Mouse (Mus musculus) T-cell, adult 2 months (primary cell): ENCODE measurements around the gene Fbxl17.

Experiments
- DNase-seq: peaks from one replicate; pipeline ENCODE4 v3.0.0; 2022; ENCODE audit warnings: low spot score

Gene Fbxl17

DNA sequence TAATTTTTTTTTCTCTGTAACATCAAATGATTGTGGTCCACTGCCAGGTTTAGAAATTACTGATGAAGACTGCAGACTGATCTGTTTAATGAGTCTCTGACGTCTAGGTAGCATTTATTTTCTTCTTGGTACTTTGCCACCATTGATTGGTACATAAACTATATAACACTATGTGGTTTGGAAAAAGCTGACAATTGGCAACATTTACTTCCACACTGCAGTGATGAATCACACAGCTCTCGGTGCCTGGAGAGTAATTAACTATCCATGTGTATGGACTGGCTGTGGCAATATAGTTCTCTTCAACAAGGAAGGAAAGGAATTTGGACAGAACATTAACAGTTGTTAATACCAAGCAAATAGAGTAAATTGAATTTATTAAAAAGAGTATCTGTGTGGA, 404.3 kb downstream of the Fbxl17 start:
- no peak for DNase-seq

DNA sequence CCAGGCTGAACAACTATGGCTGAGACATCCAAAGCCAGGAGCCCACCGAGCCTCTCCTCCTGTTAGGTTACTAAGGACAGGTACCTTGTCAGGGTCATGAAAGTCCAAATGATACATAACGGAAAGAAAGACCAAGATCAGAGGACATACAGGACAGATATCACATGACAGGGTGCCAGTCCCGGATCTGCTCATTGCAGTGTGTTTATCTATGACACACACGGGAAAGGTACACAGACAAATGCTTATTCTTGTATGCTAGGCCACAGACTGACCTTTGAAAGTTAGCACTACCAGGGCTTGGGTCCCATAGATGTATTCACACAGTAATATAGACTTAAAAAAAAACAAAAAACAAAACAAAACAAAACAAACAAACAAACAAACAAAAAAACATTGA, 404.8 kb downstream of the Fbxl17 start:
- DNase-seq, result no peak

DNA sequence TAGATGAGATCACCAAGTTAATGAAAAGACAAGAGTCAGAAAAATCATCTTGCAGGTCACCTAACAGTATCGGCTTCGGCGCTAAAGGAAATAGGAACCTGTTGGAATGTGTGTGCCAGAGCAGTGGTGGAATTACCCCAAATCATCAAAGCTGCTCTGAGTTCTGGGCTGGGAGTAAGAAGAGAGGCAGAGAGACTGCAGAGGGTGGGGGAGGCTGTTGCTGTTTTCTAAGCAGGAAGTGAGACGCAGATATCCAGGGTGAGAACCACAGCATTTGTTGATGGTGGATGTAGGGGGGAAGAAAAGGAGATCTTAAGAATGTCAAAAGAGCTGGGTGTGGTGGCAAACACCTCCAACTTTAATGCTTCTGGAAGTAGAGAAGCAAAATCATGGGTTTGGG, 406.6 kb downstream of the Fbxl17 start:
- peak; percentile 5 for DNase-seq

DNA sequence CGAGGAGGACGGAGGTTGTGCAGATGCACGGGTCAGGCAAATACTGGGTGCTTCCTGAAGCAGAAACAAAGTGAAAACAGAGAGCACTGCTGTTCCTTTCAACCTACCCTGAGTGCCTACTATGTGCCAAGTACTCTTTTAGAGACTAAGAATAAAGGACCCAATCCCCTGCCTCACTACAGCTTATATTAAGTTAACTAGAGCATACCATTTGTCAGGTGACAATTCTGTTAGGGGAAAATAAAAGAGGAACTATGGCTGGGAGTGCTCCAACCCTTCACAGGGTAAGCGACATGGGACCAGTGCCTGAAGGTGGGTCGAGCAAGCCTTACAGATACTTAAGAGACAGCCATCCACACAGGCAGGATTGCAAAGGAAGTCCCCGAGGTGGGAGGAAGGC, 407.0 kb downstream of the Fbxl17 start:
- no peak for DNase-seq

DNA sequence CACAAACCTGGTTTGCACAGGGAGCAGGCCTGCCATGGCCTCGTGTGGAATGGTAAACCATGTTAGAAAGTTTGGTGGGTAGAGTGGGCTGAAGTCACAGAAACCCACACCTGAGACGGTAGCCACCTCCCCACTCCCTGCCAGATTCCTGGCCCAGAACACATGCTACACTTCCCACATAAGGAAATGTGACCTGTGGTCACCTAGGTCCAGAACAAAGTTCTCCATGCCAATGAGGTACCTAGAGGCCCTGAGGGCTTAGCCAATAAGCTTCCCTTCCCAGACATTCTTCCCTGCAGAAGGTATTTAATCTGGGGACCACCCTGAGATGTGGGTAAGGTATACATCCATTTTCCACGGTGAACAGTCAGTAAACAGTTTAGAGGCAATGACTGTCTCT, 409.7 kb downstream of the Fbxl17 start:
- DNase-seq, result no peak

DNA sequence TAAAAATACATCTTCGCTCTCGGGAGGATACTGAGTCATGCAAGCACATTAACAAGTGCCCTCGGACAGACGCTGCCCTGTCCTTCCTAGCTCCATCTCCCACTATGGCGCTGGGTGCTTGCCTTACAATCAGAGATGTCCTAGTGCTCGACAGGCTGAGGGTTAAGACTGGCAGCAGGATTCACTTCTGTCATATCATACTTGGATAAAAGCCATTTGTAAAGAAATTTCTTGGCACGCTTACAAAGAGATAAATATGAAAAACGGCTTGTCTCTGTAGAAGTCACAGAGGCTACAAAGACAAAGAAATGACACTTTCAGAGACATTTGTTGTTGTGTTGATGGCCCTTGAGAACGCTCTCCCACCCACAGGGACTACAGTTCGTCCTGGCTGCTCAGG, 412.6 kb downstream of the Fbxl17 start:
- DNase-seq, result no peak

DNA sequence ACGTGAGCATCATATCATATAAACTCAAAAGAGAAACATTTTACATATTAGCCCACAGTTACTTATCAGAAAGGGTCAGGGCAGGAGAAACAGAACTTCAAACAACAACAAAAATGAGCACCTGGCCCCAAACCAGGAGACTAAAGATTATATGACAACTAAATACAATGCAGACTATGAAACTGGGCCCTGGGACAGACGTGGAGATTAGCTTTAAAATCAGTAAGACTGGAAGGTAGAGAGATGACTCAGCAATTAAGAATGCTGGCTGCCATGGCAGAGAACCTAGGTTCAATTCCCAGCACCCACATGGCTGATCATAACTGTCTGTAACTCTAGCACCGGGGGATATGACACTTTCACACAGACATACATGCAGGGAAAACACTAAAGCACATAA, 413.3 kb downstream of the Fbxl17 start:
- no peak for DNase-seq

DNA sequence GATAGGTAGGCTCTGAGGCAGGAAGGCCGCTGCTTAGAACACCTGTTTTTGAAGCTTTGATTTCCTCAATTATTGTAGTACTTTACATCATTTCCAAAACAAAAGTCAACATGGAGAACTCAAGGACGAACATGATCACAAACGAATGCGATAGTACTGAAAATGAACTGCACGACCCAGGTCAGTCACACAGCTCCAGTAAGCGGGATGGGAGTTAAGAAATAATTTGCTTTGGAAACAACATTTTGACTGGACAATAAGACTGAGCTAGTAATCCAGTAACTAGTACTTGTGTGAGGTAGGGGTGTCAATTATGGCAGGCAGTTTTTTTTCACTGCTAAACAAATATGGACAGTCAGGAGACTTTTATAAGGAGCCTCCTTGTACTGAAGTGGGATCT, 414.6 kb downstream of the Fbxl17 start:
- DNase-seq, result no peak

DNA sequence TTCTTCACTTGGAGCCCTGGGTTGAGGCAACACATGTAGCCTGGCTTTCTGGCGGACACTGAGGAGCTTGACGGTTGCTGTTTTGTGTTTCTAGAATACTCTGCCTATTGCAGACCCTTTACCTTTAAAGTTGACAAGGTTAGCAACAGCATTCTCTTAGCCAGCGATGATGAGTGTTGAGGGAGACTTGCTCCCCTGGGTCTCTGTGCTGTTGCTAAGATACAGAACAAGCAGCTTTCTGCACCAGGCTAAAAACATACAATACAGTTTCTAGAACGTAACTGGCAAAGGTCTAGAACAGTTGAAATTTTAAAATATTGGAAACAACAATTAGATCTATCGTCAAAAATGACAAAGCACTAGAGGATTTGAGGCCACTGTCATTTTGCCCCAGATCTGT, 420.7 kb downstream of the Fbxl17 start:
- DNase-seq, result no peak

DNA sequence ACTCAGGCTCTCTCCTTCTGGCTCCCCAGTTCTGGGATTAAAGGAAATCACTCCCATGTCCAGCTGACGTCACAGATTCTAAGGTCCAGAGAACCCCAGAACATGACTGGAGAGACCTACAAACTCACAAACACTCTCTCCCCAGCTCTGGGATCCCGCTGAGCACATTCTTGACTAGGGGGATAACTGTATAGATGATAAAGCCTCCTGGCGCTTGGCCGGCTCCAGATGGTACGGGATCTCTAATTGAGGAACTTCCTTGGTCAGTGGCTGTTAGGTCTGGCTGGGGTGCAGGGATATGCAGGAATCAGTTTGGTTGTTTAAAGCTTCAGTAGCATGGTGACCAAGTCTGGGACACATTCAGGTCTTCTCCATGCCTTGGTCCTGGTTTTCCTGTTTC, 422.3 kb downstream of the Fbxl17 start:
- DNase-seq, result no peak

DNA sequence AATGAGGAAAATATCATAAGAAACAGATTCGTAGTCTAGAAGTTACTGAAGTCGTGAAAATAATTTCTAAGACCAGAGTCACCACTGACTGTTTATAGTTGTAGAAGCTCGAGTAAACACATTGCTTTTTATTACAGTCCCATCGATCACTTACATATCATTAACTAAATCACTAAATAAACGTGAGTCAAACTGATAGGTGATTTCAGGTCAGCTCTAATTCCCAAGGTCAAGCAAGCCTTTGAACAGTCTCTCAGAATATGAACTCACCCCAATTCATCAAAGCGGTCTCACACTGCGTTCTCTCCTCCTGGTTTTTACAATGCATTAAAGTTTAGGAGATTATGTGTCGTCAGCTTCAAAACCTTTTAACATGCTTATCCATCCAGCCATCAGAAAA, 423.2 kb downstream of the Fbxl17 start:
- DNase-seq, result no peak

DNA sequence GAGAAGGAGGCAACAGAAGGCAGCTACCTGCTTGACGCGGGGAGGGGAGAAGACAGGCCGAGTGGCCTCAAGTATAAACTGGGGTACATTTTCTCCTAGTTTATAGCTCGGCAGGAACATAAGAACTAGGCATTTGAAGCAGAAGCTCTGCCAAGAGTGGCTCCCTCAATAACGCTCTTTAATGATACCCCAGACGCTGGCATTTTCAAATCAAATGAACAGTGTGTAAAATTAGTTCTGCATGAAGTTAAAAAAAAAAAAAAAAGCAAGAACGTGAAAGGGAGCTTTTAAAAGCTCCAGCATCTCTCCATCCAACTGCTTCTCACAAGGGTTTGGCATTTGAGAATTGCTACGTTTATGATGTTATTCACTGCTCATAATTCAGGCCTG, 423.8 kb downstream of the Fbxl17 start:
- no peak for DNase-seq

DNA sequence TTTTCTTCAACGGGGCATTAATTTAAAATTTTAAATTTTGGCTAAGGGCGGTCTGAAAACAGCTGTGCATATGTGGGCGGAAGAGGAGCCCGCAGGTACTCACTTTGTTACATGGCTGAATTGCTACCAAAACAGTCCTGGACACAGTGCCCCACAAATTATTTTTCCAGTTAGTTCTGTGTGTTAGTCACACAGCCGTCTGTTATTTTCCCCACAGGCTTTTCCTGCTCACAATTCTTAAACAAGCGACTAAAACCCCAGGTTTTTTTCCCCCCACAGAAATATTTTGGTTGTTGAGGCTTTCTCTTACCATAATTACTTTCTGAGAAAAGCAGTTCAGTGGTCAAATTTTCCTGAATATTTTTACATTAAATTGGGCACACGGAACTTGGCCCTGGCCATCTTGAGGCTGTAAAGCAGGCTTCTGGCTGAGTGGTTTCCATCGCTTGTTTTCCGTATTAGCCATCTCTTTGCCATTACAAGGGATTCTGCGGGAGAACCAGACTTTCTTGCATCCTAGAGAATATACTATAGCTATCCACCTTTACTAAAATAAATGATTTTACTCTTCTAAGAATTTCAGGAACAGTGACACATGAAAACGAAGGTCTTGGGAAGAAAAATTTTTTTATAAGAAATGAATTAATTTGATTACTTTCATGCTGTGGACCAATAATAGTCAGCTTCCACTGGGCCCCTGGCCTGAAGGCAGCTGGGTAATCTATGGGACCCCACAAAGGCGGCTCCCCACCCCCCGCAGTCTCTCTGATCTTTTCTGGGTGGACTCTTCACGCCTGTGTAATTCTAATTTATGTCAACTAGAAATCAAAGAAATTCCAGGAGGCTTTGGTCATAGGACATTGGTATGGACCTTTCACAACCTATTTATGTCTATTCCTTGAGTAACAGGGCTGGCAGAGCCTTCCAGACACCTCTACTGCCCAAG, 424.5 kb downstream of the Fbxl17 start:
- no peak for DNase-seq

DNA sequence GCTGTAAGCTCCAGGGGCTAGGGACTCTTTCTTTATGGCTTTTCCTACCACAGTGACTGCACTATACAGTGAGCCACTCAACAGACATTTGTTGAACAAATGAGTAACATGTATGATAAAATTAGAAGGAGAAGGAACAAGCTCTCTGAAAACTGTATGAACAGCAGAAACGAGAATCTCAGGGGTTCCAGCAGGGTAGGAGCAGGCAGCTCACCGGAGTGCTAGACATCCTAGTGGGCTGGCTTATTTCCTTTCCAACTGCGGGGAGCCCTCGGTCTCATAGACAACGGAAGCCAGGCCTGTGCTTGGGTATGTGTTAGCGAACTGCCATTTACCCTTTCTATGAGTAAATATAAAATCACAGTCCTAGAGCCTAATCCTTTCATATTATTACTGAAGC, 426.5 kb downstream of the Fbxl17 start:
- DNase-seq, result no peak

DNA sequence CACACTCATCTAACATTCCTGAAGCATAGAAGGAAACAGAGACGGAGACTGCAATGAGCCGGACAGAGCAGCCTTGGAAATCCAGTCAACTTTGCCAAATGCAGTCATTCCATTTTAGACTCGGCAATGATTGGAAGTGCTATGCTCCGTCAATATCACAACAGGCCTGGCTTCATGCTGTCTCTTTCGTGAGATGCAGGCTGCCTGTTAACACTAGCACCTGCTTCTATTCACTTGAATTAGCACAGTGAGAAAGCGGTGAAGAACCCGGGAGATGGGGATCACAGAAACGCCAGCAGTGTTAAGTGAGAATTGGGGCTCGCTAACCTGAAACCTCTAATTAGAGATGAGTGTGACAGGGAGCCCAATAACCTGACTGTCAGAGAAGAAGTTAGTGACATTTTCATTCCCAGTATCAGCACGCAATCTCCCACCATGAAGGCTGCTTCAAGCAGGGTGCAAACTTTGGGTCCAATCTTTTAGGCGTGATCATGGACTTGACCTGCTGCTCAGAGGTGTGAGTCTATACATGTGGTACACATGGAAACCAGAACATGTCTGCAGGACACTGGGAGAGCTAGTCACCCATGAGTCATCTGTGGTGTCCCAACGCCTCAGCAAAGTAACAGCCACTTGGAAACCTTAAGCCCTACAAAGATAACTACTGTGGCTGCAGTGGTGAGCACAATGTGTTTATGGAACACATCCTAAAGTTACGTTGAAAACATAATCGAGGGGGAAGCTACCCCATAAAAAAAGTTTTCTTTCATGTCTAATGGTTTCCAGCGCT, 428.5 kb downstream of the Fbxl17 start:
- DNase-seq, result no peak

DNA sequence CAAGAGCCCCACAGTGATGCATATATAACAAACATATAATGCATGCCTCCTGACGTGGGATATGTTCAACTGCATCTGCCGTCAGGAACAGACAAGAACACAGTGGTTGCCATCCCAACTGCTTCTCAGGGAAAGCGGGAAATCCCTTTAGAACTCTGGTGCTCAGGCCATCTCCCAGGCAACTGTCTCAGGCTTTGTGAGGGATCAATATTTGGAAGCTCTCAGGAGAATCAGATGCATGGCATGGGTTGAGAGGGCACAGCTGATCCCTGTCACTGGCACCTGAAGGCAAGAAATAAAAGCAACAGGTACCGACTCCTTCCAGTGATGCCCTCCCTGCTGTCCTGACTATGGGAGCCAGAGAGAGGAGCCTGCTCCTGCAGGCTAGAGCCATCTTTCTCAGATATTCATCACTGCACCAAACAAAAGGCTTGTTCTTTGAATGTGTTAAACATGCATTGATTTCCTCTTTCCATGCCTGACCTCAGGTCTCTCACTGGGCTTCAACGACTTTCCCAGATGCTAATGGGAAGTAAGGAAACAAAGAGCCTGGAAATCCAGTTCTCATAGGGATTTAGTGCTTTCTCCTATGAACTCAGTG, 429.6 kb downstream of the Fbxl17 start:
- no peak for DNase-seq

DNA sequence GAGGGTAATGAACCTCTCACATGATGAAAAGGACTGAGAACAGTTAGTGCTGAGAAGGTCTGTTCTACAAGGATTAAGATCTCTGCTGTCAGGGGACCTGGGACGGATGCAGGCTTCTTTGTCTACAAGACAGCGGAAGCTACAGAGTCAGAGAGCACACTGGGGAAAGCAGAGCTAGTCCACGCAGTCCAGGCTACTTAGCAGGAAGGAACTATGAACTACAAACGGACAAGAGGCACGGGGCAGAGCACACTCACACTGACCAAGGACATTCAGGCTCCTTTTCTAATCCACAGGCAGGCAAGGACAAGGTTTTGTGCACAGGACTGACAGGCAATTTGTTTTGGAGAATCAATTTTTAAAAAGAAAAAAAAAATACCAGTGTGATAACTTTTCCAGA, 437.0 kb downstream of the Fbxl17 start:
- no peak for DNase-seq

DNA sequence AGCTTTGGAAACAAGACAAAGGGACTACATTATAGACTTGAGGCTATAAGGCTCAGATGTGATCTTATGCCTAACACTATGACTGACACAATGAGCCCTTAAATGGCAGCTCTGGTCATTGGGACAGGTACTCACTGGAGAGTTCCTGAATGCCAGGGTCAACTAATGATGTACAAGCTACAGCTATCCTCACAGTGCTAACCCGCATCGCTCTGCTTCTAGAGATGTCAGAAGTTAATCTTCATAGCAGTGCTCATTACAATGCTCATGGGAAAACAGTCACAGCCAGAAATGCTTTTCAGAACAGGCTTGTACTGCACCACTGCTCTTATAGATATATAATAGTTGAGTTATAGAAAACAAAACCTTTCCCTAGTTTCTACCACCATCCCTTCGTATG, 438.0 kb downstream of the Fbxl17 start:
- no peak for DNase-seq

DNA sequence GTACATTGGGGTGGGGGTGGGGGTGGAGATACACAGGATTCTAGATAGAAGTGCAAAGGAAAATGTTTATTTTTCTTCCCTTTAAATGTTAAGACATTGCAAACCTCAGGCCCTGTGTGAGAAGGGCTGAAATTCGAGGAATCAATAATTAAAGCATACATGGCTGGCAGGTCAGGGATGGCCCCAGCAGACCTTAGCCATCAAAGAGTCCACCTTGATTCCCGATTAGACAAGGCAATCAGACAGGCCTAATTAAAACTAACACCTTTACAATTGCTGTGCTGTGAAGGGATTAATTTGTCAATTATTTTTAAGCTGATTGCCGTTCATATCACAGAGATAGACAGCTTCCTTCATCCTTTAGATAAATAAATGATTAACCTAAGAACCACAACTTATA, 439.0 kb downstream of the Fbxl17 start:
- no peak for DNase-seq

DNA sequence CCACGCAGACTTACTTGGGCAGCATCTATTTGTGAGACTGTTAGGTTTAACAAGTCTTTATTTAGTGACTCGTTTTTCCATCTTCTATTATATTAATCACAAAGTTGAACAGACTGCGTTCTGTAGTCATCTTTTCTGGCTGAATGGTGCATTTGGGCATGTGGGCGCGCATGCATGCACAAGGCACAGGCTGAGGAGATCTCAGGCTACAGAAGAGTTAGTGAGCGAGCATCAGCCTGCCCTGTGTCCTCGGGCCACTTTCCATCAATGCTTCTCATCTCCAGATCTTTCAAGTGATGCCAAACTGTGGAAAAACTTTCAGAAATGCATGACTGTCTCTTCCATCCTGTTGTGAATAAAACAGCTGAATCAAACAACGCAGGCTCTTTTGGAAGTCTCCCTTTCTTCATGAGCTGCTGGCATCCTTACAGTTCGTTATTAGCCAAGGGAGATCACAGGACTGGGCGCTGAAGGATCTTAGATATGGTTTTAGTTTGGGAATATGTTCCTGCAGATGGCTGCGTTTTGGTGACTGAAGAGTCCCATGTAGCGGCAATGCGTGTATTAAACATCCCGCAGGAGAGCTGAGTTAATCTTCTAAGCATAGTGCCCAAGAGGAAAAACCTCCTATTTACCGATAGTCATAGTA, 442.0 kb downstream of the Fbxl17 start:
- DNase-seq, result no peak

DNA sequence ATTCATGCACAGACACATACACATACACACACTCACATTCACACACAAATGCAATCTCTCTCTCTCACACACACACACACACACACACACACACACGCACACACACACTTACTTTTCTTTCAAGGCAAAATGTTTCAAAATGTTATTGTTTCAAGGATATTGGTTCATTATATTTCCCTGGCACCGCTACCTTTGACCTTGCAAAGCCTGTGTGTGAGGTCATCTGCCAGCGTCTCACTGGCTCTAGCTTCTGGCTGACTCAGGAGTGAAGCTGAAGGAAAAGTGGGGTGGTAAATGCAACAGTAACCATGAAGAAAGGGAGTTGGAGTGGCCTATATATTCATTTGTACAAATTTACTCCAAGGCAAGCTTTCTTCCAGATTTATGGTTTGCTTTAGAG, 442.8 kb downstream of the Fbxl17 start:
- DNase-seq, result no peak

DNA sequence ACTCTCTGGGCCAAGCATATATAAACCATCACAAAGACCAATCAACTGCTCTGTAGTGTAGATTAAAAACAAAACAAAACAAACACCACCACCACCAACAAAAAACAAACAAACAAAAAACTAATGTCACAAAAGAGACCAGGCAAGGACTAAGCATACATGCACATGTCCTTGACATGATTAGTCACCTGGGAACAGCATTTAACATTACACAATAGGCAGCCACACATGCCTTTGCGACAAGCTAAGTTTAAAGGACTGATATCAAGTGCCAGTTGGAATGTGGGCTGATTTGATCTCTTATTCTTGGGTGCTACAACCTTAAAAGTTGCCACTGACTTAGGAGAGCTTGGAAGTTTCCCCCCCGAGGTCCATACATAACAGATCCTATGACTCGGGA, 446.5 kb downstream of the Fbxl17 start:
- DNase-seq, result no peak

DNA sequence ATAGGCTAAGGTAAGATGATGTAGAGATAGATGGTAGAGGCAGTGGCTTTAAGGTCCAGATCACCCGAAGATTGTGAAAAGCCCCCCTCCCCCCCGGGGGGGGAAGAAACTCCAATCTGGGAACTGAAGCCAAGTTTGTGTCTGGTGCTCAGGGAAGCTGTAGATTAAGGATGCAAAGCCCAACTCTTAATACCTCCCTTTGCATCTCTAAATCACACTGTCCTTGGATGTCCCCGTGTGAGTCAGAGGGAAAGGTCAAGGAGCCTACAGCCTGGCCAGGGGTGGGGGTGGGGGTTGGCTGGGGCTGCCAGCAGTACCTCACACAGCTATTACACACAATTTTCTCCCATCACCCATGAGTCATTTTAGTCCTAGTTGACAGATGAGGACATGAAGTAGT, 453.4 kb downstream of the Fbxl17 start:
- DNase-seq, result no peak
